Mouse (Mus musculus) stomach, postnatal 0 days (tissue): ENCODE measurements around the gene Galntl6. TPM values are rescaled to one million over a fixed set of nuclear protein-coding genes. Genes with fewer than 3 reads are reported as not detected.

Experiments used
- ATAC-seq: fragments of 200-750 bp; cut with Nextera tagmentation; 2 replicates; pipeline ENCODE4 v1.8.0; 2017; ENCODE audit not compliant: low FRiP score, low TSS enrichment
- DNase-seq: peaks from one replicate; pipeline ENCODE4 v3.0.0-alpha.2; 2016; ENCODE audit warnings: low spot score
- H3K27ac ChIP-seq: fragments of 300-500 bp; sonication (generic); replicated peaks from 2 replicates; pipeline ENCODE4 v1.5.1; 2014; ENCODE audit warnings: mild to moderate bottlenecking, control low read depth
- H3K27me3 ChIP-seq: fragments of 300-500 bp; sonication (generic); 2 replicates; pipeline ENCODE4 v1.6.1; 2014; ENCODE audit warnings: low read length; ENCODE audit not compliant: control insufficient read depth, insufficient read depth
- H3K36me3 ChIP-seq: fragments of 300-500 bp; sonication (generic); 2 replicates; pipeline ENCODE4 v1.6.1; 2014; ENCODE audit warnings: low read length, mixed read lengths; ENCODE audit not compliant: control insufficient read depth, insufficient read depth
- H3K4me1 ChIP-seq: fragments of 300-500 bp; sonication (generic); replicated peaks from 2 replicates; pipeline ENCODE4 v1.6.1; 2014; ENCODE audit warnings: antibody characterized with exemption; ENCODE audit not compliant: control insufficient read depth, insufficient read depth
- H3K4me2 ChIP-seq: fragments of 300-500 bp; sonication (generic); replicated peaks from 2 replicates; pipeline ENCODE4 v1.6.1; 2014; ENCODE audit warnings: low read depth, mild to moderate bottlenecking, control low read depth, moderate library complexity
- H3K4me3 ChIP-seq: fragments of 300-500 bp; sonication (generic); 2 replicates; pipeline ENCODE4 v1.5.1; 2014; ENCODE audit warnings: low read depth, low read length, control low read depth
- H3K9ac ChIP-seq: fragments of 300-500 bp; sonication (generic); 2 replicates; pipeline ENCODE4 v1.6.1; 2014; ENCODE audit warnings: mild to moderate bottlenecking, low read length, control low read depth, mixed read lengths
- H3K9me3 ChIP-seq: fragments of 300-500 bp; sonication (generic); 2 replicates; pipeline ENCODE4 v1.6.1; 2016; ENCODE audit warnings: low read length; ENCODE audit not compliant: control insufficient read depth
- CTCF ChIP-seq: IDR thresholded peaks from 2 replicates; pipeline ENCODE4 v1.5.1; 2016; ENCODE audit warnings: antibody characterized with exemption, low read depth, mild to moderate bottlenecking, moderate library complexity
- EP300 ChIP-seq: optimal IDR thresholded peaks from 2 replicates; pipeline ENCODE3; 2016; ENCODE audit warnings: antibody characterized with exemption
- WGBS: fragments of 180-500 bp; shearing (Covaris S2); extraction: QIAGEN DNeasy Blood & Tissue Kit; methylation state at CpG from one replicate; pipeline ENCODE4 v1.1.7; 2014; 5-methylcytosine and 5-hydroxymethylcytosine counted together
- polyA plus RNA-seq: library from polyadenylated mRNA; unstranded; fragments of >200 nt; fragmentation: Nextera tagmentation; extraction: Ambion mirVana; gene quantifications from 2 replicates; pipeline ENCODE4 v1.2.1, GENCODE M21; 2015

The Galntl6 gene
- polyA plus RNA-seq, 1 experiment from 2014 or later, result 3.8 TPM

DNA sequence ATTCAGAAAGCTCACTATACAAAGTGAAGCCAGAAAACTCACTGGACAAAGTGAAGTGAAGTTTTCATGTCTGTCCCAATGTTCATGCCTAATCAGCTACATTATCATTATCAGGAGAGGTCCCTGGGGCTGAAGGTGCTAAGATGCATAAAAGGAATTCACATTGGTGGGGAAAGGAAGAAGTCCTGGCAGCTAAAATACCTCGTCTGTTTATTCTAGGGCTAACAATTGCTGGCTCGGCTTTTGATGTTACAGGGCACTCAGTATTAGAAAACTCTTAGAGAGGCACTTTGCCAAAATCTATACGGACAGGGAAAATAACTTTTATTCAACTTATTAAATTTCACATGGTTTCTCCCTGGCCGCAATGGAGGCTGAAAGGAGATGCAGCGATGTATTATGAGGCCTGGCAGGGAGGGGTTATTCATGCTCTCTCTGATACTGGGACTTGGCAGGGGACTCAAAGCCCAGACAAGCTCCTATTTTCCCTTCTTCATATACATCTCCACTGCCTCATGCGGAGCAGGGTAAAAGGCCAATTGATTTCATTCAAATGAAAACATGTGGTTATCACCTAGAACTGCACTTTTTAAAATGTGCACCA lies 234.5 kb downstream of the Galntl6 start:
- TF ChIP-seq CTCF, result no peak
- TF ChIP-seq EP300, result no peak
- Histone ChIP-seq H3K27ac (no peak overlapping the region), H3K9ac (no peak overlapping the region), H3K9me3 (no peaks in the 10 kb centered on the region), H3K4me1 (no peaks in the 10 kb centered on the region), H3K4me3 (no peak overlapping the region), H3K4me2 (no peak overlapping the region), H3K36me3 (no peaks in the 10 kb centered on the region), H3K27me3 (no peaks in the 10 kb centered on the region)
- no peak for DNase-seq
- no peak for ATAC-seq
- WGBS, result 22% methylated on average over 6 of the region's 6 CpGs

- no peaks in the 10 kb centered on the region for H3K27me3 ChIP-seq
- H3K36me3 ChIP-seq, result no peaks in the 10 kb centered on the region
- no peaks in the 10 kb centered on the region for H3K4me1 ChIP-seq
- H3K4me2 ChIP-seq, result no peak overlapping the region
- DNase-seq, result no peak
- H3K9me3 ChIP-seq, result no peaks in the 10 kb centered on the region
- WGBS, result 73% methylated on average over 2 of the region's 2 CpGs
- no peak overlapping the region for H3K4me3 ChIP-seq
- H3K27ac ChIP-seq, result no peak overlapping the region
- no peak overlapping the region for H3K9ac ChIP-seq
- TF ChIP-seq EP300 (no peak), CTCF (no peak)
- ATAC-seq, result no peak
Measured at GRCm38 (mm10) chr8:58669075-58669474, 243.4 kb downstream of the Galntl6 start.

DNA sequence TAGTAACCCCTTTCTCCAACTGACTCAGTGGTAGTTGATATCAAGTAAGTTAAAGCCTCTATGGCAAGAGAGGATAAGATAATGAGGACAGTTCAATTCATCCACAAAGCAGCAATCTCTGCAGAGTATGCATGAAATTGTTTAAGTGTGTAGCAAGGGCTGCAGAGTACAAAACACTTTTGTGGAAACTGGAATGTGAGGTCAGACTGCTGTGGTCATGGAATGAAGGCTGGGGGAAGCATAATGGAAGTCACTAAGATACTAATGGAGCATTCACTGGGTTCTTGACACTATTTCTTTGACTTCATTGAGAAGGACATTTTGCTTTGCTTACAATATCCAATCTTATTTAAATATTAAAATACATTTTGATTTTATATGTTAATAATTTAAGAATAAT lies 252.4 kb downstream of the Galntl6 start:
- TF ChIP-seq EP300 (no peak), CTCF (no peak)
- H3K4me3 ChIP-seq, result no peak overlapping the region
- H3K4me2 ChIP-seq, result no peak overlapping the region
- DNase-seq (no peak), ATAC-seq (no peak)
- no peaks in the 10 kb centered on the region for H3K36me3 ChIP-seq
- no peaks in the 10 kb centered on the region for H3K4me1 ChIP-seq
- no peak overlapping the region for H3K9ac ChIP-seq
- no peak overlapping the region for H3K27ac ChIP-seq
- H3K27me3 ChIP-seq, result no peaks in the 10 kb centered on the region
- H3K9me3 ChIP-seq, result no peaks in the 10 kb centered on the region

- Histone ChIP-seq H3K36me3 (no peaks in the 10 kb centered on the region), H3K4me1 (no peaks in the 10 kb centered on the region), H3K9ac (no peak overlapping the region), H3K9me3 (no peaks in the 10 kb centered on the region), H3K27ac (no peak overlapping the region), H3K27me3 (no peaks in the 10 kb centered on the region), H3K4me3 (no peak overlapping the region), H3K4me2 (no peak overlapping the region)
- TF ChIP-seq EP300 (no peak), CTCF (no peak)
- ATAC-seq, result no peak
- no peak for DNase-seq
- WGBS, result 70% methylated on average over 4 of the region's 4 CpGs
Measured at GRCm38 (mm10) chr8:58655631-58656030, 256.8 kb downstream of the Galntl6 start.

DNA sequence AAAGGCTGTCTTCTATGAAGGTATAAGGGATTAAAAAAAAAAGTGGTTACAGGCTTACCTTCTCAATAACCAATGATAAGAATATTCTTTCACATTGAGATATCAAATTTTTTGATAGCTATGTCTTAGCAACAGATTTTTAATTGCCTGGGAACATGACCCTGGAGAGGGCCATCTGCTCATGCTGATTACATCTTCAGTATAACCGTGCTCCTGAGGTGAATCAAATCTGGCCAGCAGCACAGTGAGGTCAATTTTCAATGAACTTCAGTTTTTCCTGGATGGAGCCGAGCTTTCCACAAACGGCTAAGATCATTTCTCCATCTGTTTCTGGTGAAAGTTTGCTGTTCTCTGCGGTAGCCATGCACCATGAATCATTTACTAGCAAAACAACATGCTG lies 306.0 kb downstream of the Galntl6 start:
- DNase-seq, result no peak
- no peak for TF ChIP-seq EP300
- TF ChIP-seq CTCF, result no peak

DNA sequence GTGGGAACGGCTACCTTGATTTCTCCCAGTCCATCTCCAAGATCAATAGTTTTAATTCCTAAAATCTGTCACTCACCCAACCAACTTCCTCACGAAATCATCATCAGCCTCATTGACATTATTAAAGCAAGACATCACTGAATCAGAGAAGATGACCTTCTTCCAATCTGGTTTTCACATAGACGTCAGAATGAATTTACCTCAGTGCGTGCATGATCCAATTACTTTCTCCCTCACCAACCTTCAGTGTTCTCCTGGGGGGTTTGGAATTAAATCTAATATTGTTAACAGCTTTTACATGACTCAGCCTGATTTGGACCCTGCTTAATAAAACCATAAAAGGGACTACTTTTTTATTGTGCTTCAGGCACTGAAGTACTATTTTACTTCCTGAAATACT lies 307.7 kb downstream of the Galntl6 start:
- H3K27me3 ChIP-seq, result no peaks in the 10 kb centered on the region
- WGBS, result 77% methylated on average over 4 of the region's 4 CpGs
- H3K4me1 ChIP-seq, result no peaks in the 10 kb centered on the region
- H3K9me3 ChIP-seq, result no peaks in the 10 kb centered on the region
- DNase-seq (no peak), ATAC-seq (no peak)
- no peak overlapping the region for H3K4me3 ChIP-seq
- no peak overlapping the region for H3K9ac ChIP-seq
- H3K4me2 ChIP-seq, result no peak overlapping the region
- no peak for TF ChIP-seq EP300
- TF ChIP-seq CTCF, result no peak
- H3K36me3 ChIP-seq, result no peaks in the 10 kb centered on the region
- no peak overlapping the region for H3K27ac ChIP-seq

More for the DNA sequence above, 306.0 kb downstream of the Galntl6 start:
- no peak overlapping the region for H3K4me2 ChIP-seq
- H3K27ac ChIP-seq, result no peak overlapping the region
- H3K9me3 ChIP-seq, result no peaks in the 10 kb centered on the region
- no peaks in the 10 kb centered on the region for H3K4me1 ChIP-seq
- ATAC-seq, result no peak
- no peaks in the 10 kb centered on the region for H3K36me3 ChIP-seq
- H3K9ac ChIP-seq, result no peak overlapping the region
- no peak overlapping the region for H3K4me3 ChIP-seq
- WGBS, result 56% methylated on average over 4 of the region's 4 CpGs
- no peaks in the 10 kb centered on the region for H3K27me3 ChIP-seq
